9 mouse cellular contexts compared by ENCODE assay signal in genomic region chr11:113175323-113175722, GRCm38 (mm10).
A peak's percentile ranks its signal among the peaks of the same experiment; 100 is the strongest.
DNase-seq lines count a peak whose midpoint lies in the region; ATAC-seq and TF ChIP-seq lines count a peak whose summit lies in the region.
"Had no signal": no experiment of that assay in that cellular context is flagged by ENCODE, and none has a peak within 500 bp of the region (broad histone marks: within the 10 kb centered on the region; RNA-seq: fewer than 3 reads in every experiment).

No protein-coding gene starts in this region.

- H3K27me3 ChIP-seq in liver, embryonic 14.5 days (ENCODE audit: control insufficient read depth, insufficient read depth, low read length) = no peaks in the 10 kb centered on the region

- peak; percentile 71 for DNase-seq in adrenal gland, postnatal 14 days
- no peak for DNase-seq in adrenal gland, postnatal 4 days (ENCODE audit: low spot score in 2 of 2)
- no peak for DNase-seq in left cerebral cortex, adult 2 months (ENCODE audit: extremely low spot score in 1 of 2, low spot score in 2 of 2)
- DNase-seq in left cerebral cortex, adult 9 months (ENCODE audit: low spot score in 2 of 2) = no peak
- peak; percentile 11 to 65 for DNase-seq in adrenal gland, postnatal 36 days
- DNase-seq in liver, embryonic 14.5 days (ENCODE audit: low read depth in 3 of 3, low spot score in 3 of 3) = no peak
- peak; percentile 29 for DNase-seq in yolk sac, embryonic 10.5 days (ENCODE audit: low spot score)

- no peaks in the 10 kb centered on the region for H3K9me3 ChIP-seq in liver, embryonic 14.5 days (ENCODE audit: control insufficient read depth, low read length)

- TF ChIP-seq EP300 in liver, embryonic 14.5 days (IDR thresholded peaks at IDR 0.05; ENCODE audit: low read depth) = no peak

- peak; percentile 71 for TF ChIP-seq CTCF in left cerebral cortex, adult 2 months (IDR thresholded peaks at IDR 0.05)
- peak; percentile 83 for TF ChIP-seq CTCF in liver, embryonic 14.5 days (IDR thresholded peaks at IDR 0.05; ENCODE audit: low read depth)

- no peak overlapping the region for H3K4me2 ChIP-seq in liver, embryonic 14.5 days (ENCODE audit: low read depth)

- intact Hi-C loops in left cerebral cortex, adult 2 months (cut with DNase I) = loop anchor here (5.0 to 10.0 kb wide), 3 partner anchors 239 to 457 kb away; partner anchors contain the start of gene Sstr2

- H3K27ac ChIP-seq in left cerebral cortex, adult 2 months = no peak overlapping the region
- no peak overlapping the region for H3K27ac ChIP-seq in liver, embryonic 14.5 days
- H3K27ac ChIP-seq: macrophage had no signal

- WGBS in liver, embryonic 14.5 days (ENCODE audit: insufficient replicate concordance) = 31% methylated on average over 6 of the region's 6 CpGs

- H3K4me1 ChIP-seq in liver, embryonic 14.5 days (replicated peaks; ENCODE audit: control insufficient read depth in 2 of 2, insufficient read depth in 2 of 2, low read length in 1 of 2) = peaks cover 0 to 9% of the 10 kb centered on the region in 2 experiments; a peak in 3 of 4 replicates

- no peak overlapping the region for H3K9ac ChIP-seq in liver, embryonic 14.5 days (replicated peaks)

- no peak overlapping the region for H3K4me3 ChIP-seq in left cerebral cortex, adult 2 months
- H3K4me3 ChIP-seq in liver, embryonic 14.5 days (ENCODE audit: insufficient read depth in 1 of 2, low read depth in 2 of 2, low read length in 2 of 2) = no peak overlapping the region

- H3K36me3 ChIP-seq in liver, embryonic 14.5 days (replicated peaks; ENCODE audit: control insufficient read depth, insufficient read depth, low read depth) = no peaks in the 10 kb centered on the region

- ATAC-seq in liver, embryonic 14.5 days (ENCODE audit: insufficient read depth) = no peak
- ATAC-seq in megakaryocyte-erythroid progenitor cell, adult 5-6 weeks (replicated peaks; ENCODE audit: low FRiP score, low TSS enrichment, poor library complexity, severe bottlenecking) = no peak

Comparison
In these comparisons a context has a peak if more than half of its experiments do, and no peak if none do; other contexts are left out.
1. DNase-seq: peak in adrenal gland, postnatal 14 days (single experiment), adrenal gland, postnatal 36 days (2 of 2) and yolk sac, embryonic 10.5 days (single experiment); none in adrenal gland, postnatal 4 days (0 of 2), left cerebral cortex, adult 2 months (0 of 2), left cerebral cortex, adult 9 months (0 of 2) and liver, embryonic 14.5 days (0 of 3).